In the genomic region with DNA sequence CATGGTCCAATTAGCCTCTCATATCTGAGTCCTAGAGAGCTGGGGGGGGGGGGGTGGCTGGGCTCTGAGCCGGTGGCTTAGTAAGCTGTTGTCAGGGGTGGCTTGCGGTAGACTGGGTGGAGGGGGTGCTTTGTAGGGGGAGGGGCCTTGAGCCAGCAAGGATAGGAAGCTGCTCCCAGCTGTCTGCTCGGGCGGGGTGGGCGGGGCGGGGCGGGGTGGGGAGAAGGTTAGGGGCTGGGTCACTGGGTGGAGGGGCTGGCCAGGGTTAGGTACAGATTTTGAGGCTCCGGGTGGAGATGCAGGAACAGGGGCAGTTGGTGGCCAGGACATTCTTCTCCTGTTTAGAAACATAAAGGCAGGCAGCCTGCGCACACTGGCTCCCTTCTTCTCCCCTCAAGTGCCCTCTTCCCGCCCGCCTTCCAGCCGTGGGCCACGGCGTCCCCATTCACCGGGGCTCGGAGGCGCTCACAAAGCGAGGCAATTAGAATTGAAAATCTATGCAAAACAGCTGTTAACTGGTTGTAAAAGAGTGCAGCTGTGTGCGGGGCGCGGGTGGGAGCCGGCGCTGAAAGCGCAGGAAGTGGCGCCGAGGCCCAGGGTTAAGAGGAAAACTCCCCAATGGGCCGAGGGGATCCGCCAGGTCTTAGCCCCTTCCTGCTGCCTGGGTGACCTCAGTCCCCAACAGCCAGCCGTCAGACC, we compare ENCODE assay signal across 8 mouse cellular contexts. TPM values are rescaled to one million over a fixed set of nuclear protein-coding genes. Genes with fewer than 3 reads are reported as not detected.
A peak's percentile ranks its signal among the peaks of the same experiment; 100 is the strongest.
DNase-seq lines count a peak whose midpoint lies in the region; ATAC-seq and TF ChIP-seq lines count a peak whose summit lies in the region.

No protein-coding gene starts in this region.

- H3K4me1 ChIP-seq in kidney, postnatal 0 days (replicated peaks; ENCODE audit: insufficient read depth, low read length), result peaks cover 53% of the 10 kb centered on the region
- H3K4me1 ChIP-seq in hindbrain, embryonic 15.5 days (replicated peaks), result peaks cover 75% of the 10 kb centered on the region
- H3K4me1 ChIP-seq in midbrain, embryonic 16.5 days (ENCODE audit: control insufficient read depth, insufficient read depth, low read length), result peaks cover 65% of the 10 kb centered on the region

- no peaks in the 10 kb centered on the region for H3K36me3 ChIP-seq in kidney, postnatal 0 days (ENCODE audit: insufficient read depth, low read length)
- H3K36me3 ChIP-seq in hindbrain, embryonic 15.5 days, result no peaks in the 10 kb centered on the region
- H3K36me3 ChIP-seq in midbrain, embryonic 16.5 days (ENCODE audit: control insufficient read depth, insufficient read depth, low read length), result no peaks in the 10 kb centered on the region

- H3K9me3 ChIP-seq in kidney, postnatal 0 days (replicated peaks; ENCODE audit: low read length), result no peaks in the 10 kb centered on the region
- no peaks in the 10 kb centered on the region for H3K9me3 ChIP-seq in hindbrain, embryonic 15.5 days
- H3K9me3 ChIP-seq in midbrain, embryonic 16.5 days (replicated peaks; ENCODE audit: control insufficient read depth, low read length, poor library complexity, severe bottlenecking), result no peaks in the 10 kb centered on the region

- DNase-seq in kidney, postnatal 0 days (ENCODE audit: low spot score), result peak; percentile 66
- DNase-seq in kidney, adult 11 months, result no peak
- peak; percentile 89 for DNase-seq in R1 (ENCODE audit: low read depth, low spot score)
- DNase-seq in thymus, postnatal 4 days, result peak; percentile 82
- no peak for DNase-seq in layer of hippocampus, adult 11-12 months (ENCODE audit: low spot score)
- no peak for DNase-seq in kidney, postnatal 36 days

- H3K27me3 ChIP-seq in kidney, postnatal 0 days (ENCODE audit: insufficient read depth, low read length), result no peaks in the 10 kb centered on the region
- H3K27me3 ChIP-seq in hindbrain, embryonic 15.5 days, result no peaks in the 10 kb centered on the region
- H3K27me3 ChIP-seq in midbrain, embryonic 16.5 days (ENCODE audit: control insufficient read depth, insufficient read depth, low read depth, low read length), result no peaks in the 10 kb centered on the region

- ATAC-seq in kidney, postnatal 0 days (replicated peaks; ENCODE audit: low FRiP score, low read depth), result no peak
- no peak for ATAC-seq in hindbrain, embryonic 15.5 days (ENCODE audit: low FRiP score, low read depth)
- 0 out of 2 replicates have a peak, but pooled peaks have one; percentile 27 for ATAC-seq in midbrain, embryonic 16.5 days

- 8% methylated on average over 28 of the region's 29 CpGs for WGBS in kidney, postnatal 0 days
- 6% methylated on average over 29 of the region's 29 CpGs for WGBS in hindbrain, embryonic 15.5 days
- WGBS in midbrain, embryonic 16.5 days, result 6% methylated on average over 26 of the region's 29 CpGs

- peak overlapping the region; percentile 38 for H3K4me2 ChIP-seq in kidney, postnatal 0 days (ENCODE audit: low read length)
- peak overlapping the region; percentile 45 for H3K4me2 ChIP-seq in hindbrain, embryonic 15.5 days
- peak overlapping the region; percentile 42 for H3K4me2 ChIP-seq in midbrain, embryonic 16.5 days (ENCODE audit: low read length)

- TF ChIP-seq CTCF in kidney, postnatal 0 days (IDR thresholded peaks at IDR 0.05; ENCODE audit: low read depth), result no peak

- H3K27ac ChIP-seq in kidney, postnatal 0 days, result no peak overlapping the region
- peak overlapping the region; percentile 60 for H3K27ac ChIP-seq in hindbrain, embryonic 15.5 days (replicated peaks)
- H3K27ac ChIP-seq in midbrain, embryonic 16.5 days (ENCODE audit: low read length), result peak overlapping the region; percentile 71

- no peak overlapping the region for H3K9ac ChIP-seq in kidney, postnatal 0 days (ENCODE audit: low read depth, low read length)
- 0 out of 2 replicates have a peak overlapping the region, but pooled peaks have one; percentile 19 for H3K9ac ChIP-seq in hindbrain, embryonic 15.5 days
- H3K9ac ChIP-seq in midbrain, embryonic 16.5 days (ENCODE audit: low read depth, low read length), result peak overlapping the region; percentile 48; the same call in 1 of the 2 replicates

- H3K4me3 ChIP-seq in kidney, postnatal 0 days (replicated peaks; ENCODE audit: low read depth, low read length), result no peak overlapping the region
- no peak overlapping the region for H3K4me3 ChIP-seq in hindbrain, embryonic 15.5 days
- H3K4me3 ChIP-seq in midbrain, embryonic 16.5 days (ENCODE audit: low read depth, low read length), result no peak overlapping the region

RNA-seq across cellular contexts. Expression of a gene that starts 56.4 kb away (rescaled TPM):
- polyA plus RNA-seq in kidney, postnatal 0 days (2015; fragmentation: Nextera tagmentation; extraction: Ambion mirVana), result 54.0 and 70.0 TPM in 2 replicates
- polyA plus RNA-seq in hindbrain, embryonic 15.5 days (2015; fragmentation: Nextera tagmentation; extraction: Ambion mirVana), result 19.0 and 24.9 TPM in 2 replicates
- 10.7 and 13.3 TPM in 2 replicates for polyA plus RNA-seq in midbrain, embryonic 16.5 days (2015; fragmentation: Nextera tagmentation; extraction: Ambion mirVana)

Comparison
In these comparisons a context has a peak if more than half of its experiments do, and no peak if none do; other contexts are left out.
1. DNase-seq: peak in kidney, postnatal 0 days (single experiment), R1 (single experiment) and thymus, postnatal 4 days (single experiment); none in kidney, adult 11 months (single experiment), layer of hippocampus, adult 11-12 months (single experiment) and kidney, postnatal 36 days (0 of 2).
2. Peak in every context shown above with its lines, with median percentiles within 50 percentile points of each other: H3K4me2 ChIP-seq.